Mouse (Mus musculus) cerebellum, adult (tissue): ENCODE measurements around the gene Mettl1.

Experiments used
- ATAC-seq: cut with Nextera tagmentation; 2 replicates; pipeline ENCODE4 v1.9.2; 2017; ENCODE audit warnings: mild to moderate bottlenecking, moderate library complexity, mixed read lengths; ENCODE audit not compliant: insufficient number of reproducible peaks, low FRiP score, low TSS enrichment

Mettl1 gene

GRCm38 (mm10) chr10:127080901-127081780 is 39.9 kb downstream of the Mettl1 start:
- 0 out of 2 replicates have a peak, but pooled peaks have one; percentile 7 for ATAC-seq

GRCm38 (mm10) chr10:127081996-127082620 is 40.9 kb downstream of the Mettl1 start:
- ATAC-seq: no peak

- ATAC-seq: no peak
Measured at GRCm38 (mm10) chr10:127083292-127083914, 42.2 kb downstream of the Mettl1 start.

GRCm38 (mm10) chr10:127083915-127084306 is 42.7 kb downstream of the Mettl1 start:
- ATAC-seq: no peak

GRCm38 (mm10) chr10:127085052-127085451 is 43.8 kb downstream of the Mettl1 start:
- ATAC-seq: no peak

GRCm38 (mm10) chr10:127085633-127086032 is 44.4 kb downstream of the Mettl1 start:
- no peak for ATAC-seq

GRCm38 (mm10) chr10:127090560-127091411 is 49.6 kb downstream of the Mettl1 start:
- no peak for ATAC-seq

GRCm38 (mm10) chr10:127091507-127092396 is 50.5 kb downstream of the Mettl1 start:
- no peak for ATAC-seq

GRCm38 (mm10) chr10:127092742-127093141 is 51.5 kb downstream of the Mettl1 start:
- no peak for ATAC-seq

GRCm38 (mm10) chr10:127094382-127094802 is 53.2 kb downstream of the Mettl1 start:
- no peak for ATAC-seq
